Mouse (Mus musculus) forelimb bud, embryonic 11.5 days (tissue): ENCODE measurements around the gene Syn1.

Source experiments
- DNase-seq: peaks from one replicate; pipeline ENCODE4 v3.0.0-alpha.2; 2012; ENCODE audit warnings: low read depth, low spot score

The Syn1 gene

GRCm38 (mm10) chrX:20862105-20863065 is 58.4 kb downstream of the Syn1 start:
- no peak for DNase-seq

- no peak for DNase-seq
Observed at GRCm38 (mm10) chrX:20861453-20862104, 59.2 kb downstream of the Syn1 start.

GRCm38 (mm10) chrX:20853794-20854193 is 67.0 kb downstream of the Syn1 start:
- no peak for DNase-seq

- peak; percentile 95 for DNase-seq
Observed at GRCm38 (mm10) chrX:20848256-20848984, 72.4 kb downstream of the Syn1 start.

GRCm38 (mm10) chrX:20847816-20848215 is 73.0 kb downstream of the Syn1 start:
- peak; percentile 3 for DNase-seq

GRCm38 (mm10) chrX:20847232-20847631 is 73.6 kb downstream of the Syn1 start:
- DNase-seq, result no peak

GRCm38 (mm10) chrX:20828934-20829333 is 91.9 kb downstream of the Syn1 start:
- peak; percentile 35 for DNase-seq

GRCm38 (mm10) chrX:20819708-20820426 is 100.9 kb downstream of the Syn1 start:
- DNase-seq, result peak; percentile 32

- peak; percentile 74 for DNase-seq
Observed at GRCm38 (mm10) chrX:20819204-20819628, 101.6 kb downstream of the Syn1 start.

GRCm38 (mm10) chrX:20816974-20817373 is 103.8 kb downstream of the Syn1 start:
- no peak for DNase-seq
